Comparison of ENCODE assay signal across 11 mouse cellular contexts in the genomic region with DNA sequence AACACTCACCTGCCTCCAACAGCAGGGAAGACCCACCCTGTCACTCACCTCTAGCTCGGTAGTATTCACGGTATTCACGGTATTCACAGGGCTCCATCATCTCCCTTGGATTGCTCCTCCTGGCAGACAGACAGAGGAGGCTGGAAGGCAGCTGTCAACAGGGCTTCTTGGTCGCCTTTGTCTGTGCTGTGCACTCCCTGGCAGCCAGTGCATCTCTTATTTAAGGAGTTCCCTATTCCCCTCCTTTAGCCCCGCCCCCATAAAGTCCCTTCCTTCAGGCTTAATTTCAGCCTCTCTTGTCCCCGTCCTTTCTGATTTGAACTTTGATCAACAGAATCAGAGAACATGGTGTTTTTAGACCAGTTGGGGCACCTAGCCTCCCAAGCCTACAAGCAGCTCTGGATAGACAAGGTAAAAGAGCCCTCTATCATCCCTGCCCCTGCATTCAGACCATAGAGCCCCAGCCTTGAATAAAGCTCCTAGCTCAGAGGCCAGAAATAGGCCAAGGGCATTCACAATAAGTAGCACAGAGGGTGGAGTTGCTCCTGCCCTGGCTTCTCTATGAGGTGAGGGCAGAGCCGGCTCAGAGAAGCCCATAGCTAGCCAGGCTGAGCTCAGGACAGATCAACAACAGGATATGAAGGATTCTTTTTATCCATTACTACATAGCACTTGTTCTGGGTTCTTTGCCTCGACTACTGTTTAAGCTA. TPM values are rescaled to one million over a fixed set of nuclear protein-coding genes. Genes with fewer than 3 reads are reported as not detected.
DNase-seq lines count a peak whose midpoint lies in the region; ATAC-seq and TF ChIP-seq lines count a peak whose summit lies in the region.
"Had no signal": no experiment of that assay in that cellular context is flagged by ENCODE, and none has a peak within 500 bp of the region (broad histone marks: within the 10 kb centered on the region; RNA-seq: fewer than 3 reads in every experiment).

No protein-coding gene starts in this region.

- 15% methylated on average over 8 of the region's 8 CpGs for WGBS in heart, embryonic 12.5 days
- WGBS in forebrain, postnatal 0 days, result 23% methylated on average over 8 of the region's 8 CpGs

- H3K9me3 ChIP-seq in heart, embryonic 12.5 days (replicated peaks), result no peaks in the 10 kb centered on the region
- H3K9me3 ChIP-seq in forebrain, postnatal 0 days (ENCODE audit: low read length), result no peaks in the 10 kb centered on the region
- H3K9me3 ChIP-seq: midbrain, embryonic 15.5 days had no signal

- H3K4me3 ChIP-seq in heart, embryonic 12.5 days, result peak overlapping the region; percentile 9; the same call in 1 of the 2 replicates
- H3K4me3 ChIP-seq in forebrain, postnatal 0 days (ENCODE audit: low read depth, low read length), result no peak overlapping the region
- H3K4me3 ChIP-seq: midbrain, embryonic 15.5 days had no signal

- H3K36me3 ChIP-seq in heart, embryonic 12.5 days, result no peaks in the 10 kb centered on the region
- no peaks in the 10 kb centered on the region for H3K36me3 ChIP-seq in forebrain, postnatal 0 days (ENCODE audit: insufficient read depth)
- H3K36me3 ChIP-seq: midbrain, embryonic 15.5 days had no signal

- peak; percentile 39; the same call in 1 of the 2 replicates for ATAC-seq in heart, embryonic 12.5 days (ENCODE audit: insufficient number of reproducible peaks, low FRiP score)
- peak; percentile 36 for ATAC-seq in forebrain, postnatal 0 days
- ATAC-seq: midbrain, embryonic 15.5 days had no signal

- TF ChIP-seq CTCF in forebrain, postnatal 0 days (IDR thresholded peaks at IDR 0.05; ENCODE audit: low read depth), result no peak

- H3K27ac ChIP-seq in heart, embryonic 12.5 days (ENCODE audit: poor library complexity, severe bottlenecking), result peak overlapping the region; percentile 68; the same call in 1 of the 2 replicates
- H3K27ac ChIP-seq in forebrain, postnatal 0 days (ENCODE audit: low read depth, low read length), result no peak overlapping the region
- H3K27ac ChIP-seq: midbrain, embryonic 15.5 days had no signal

- H3K9ac ChIP-seq in heart, embryonic 12.5 days, result 0 out of 2 replicates have a peak overlapping the region, but pooled peaks have one; percentile 37
- H3K9ac ChIP-seq in forebrain, postnatal 0 days, result no peak overlapping the region
- H3K9ac ChIP-seq: midbrain, embryonic 15.5 days had no signal

- H3K27me3 ChIP-seq in heart, embryonic 12.5 days (replicated peaks), result no peaks in the 10 kb centered on the region
- no peaks in the 10 kb centered on the region for H3K27me3 ChIP-seq in forebrain, postnatal 0 days (ENCODE audit: insufficient read depth, low read length)
- H3K27me3 ChIP-seq: midbrain, embryonic 15.5 days had no signal

- H3K4me1 ChIP-seq in heart, embryonic 12.5 days (replicated peaks), result peaks cover 15% of the 10 kb centered on the region
- no peaks in the 10 kb centered on the region for H3K4me1 ChIP-seq in forebrain, postnatal 0 days (ENCODE audit: insufficient read depth)
- H3K4me1 ChIP-seq: midbrain, embryonic 15.5 days had no signal

- DNase-seq in heart, adult 9 months (ENCODE audit: low spot score in 2 of 2), result no peak
- DNase-seq in ZHBTc4 (ENCODE audit: low read depth, low spot score), result peak; percentile 39
- DNase-seq in forebrain, postnatal 0 days, result no peak
- DNase-seq in lung, postnatal 10 days, result peak; percentile 32
- no peak for DNase-seq in layer of hippocampus, adult 8-10 months (ENCODE audit: low spot score in 2 of 2)
- no peak for DNase-seq in spleen, postnatal 10 days (ENCODE audit: low spot score in 2 of 2)
- DNase-seq: gastrocnemius, postnatal 10 days; kidney, postnatal 10 days; right cerebral cortex, postnatal 25 days had no signal

- H3K4me2 ChIP-seq in heart, embryonic 12.5 days, result peak overlapping the region; percentile 51
- H3K4me2 ChIP-seq in forebrain, postnatal 0 days (ENCODE audit: low read depth), result no peak overlapping the region
- H3K4me2 ChIP-seq: midbrain, embryonic 15.5 days had no signal

RNA-seq across cellular contexts. Expression of a gene that starts 0.5 kb away (rescaled TPM):
- polyA plus RNA-seq in heart, embryonic 12.5 days (2016; fragmentation: Nextera tagmentation; extraction: Ambion mirVana), result 3.1 and 3.4 TPM in 2 replicates
- total RNA-seq in forebrain, postnatal 0 days (2014; rRNA removed), result 7.9 and 8.3 TPM in 2 replicates
- polyA plus RNA-seq in forebrain, postnatal 0 days (2015; fragmentation: Nextera tagmentation; extraction: Ambion mirVana), result 3.6 and 5.7 TPM in 2 replicates
- total RNA-seq in layer of hippocampus, adult 8-10 months (2022), result 1 to 10 TPM; 1.1 to 2.2 (median 1.4) TPM

RNA-seq across cellular contexts. Expression of a gene that starts 57.5 kb away (rescaled TPM):
- polyA plus RNA-seq in heart, embryonic 12.5 days (2016; fragmentation: Nextera tagmentation; extraction: Ambion mirVana), result 38.8 and 39.0 TPM in 2 replicates
- total RNA-seq in forebrain, postnatal 0 days (2014; rRNA removed), result 23.9 and 27.6 TPM in 2 replicates
- polyA plus RNA-seq in forebrain, postnatal 0 days (2015; fragmentation: Nextera tagmentation; extraction: Ambion mirVana), result 23.9 and 30.3 TPM in 2 replicates
- 10 to 100 TPM; 16.1 to 23.4 (median 21.3) TPM for total RNA-seq in layer of hippocampus, adult 8-10 months (2022)

Comparison
In these comparisons a context has a peak if more than half of its experiments do, and no peak if none do; other contexts are left out.
1. DNase-seq: peak in ZHBTc4 (single experiment) and lung, postnatal 10 days (single experiment); none in heart, adult 9 months (0 of 2), forebrain, postnatal 0 days (single experiment), layer of hippocampus, adult 8-10 months (0 of 2) and spleen, postnatal 10 days (0 of 2).